Mouse (Mus musculus) forebrain, embryonic 14.5 days (tissue): ENCODE measurements around the gene Gm281. TPM values are rescaled to one million over a fixed set of nuclear protein-coding genes. Genes with fewer than 3 reads are reported as not detected.
"Not testable (repeated sequence)": the region's sequence is repeated elsewhere in the genome, so short reads cannot be mapped to it uniquely, and the experiment has no call there.

Experiments
- ATAC-seq: fragments of 200-750 bp; cut with Nextera tagmentation; 2 replicates; pipeline ENCODE4 v1.8.0; 2017; ENCODE audit warnings: mild to moderate bottlenecking, moderate library complexity
- DNase-seq: peaks from one replicate; pipeline ENCODE4 v3.0.0-alpha.2; 2015; ENCODE audit warnings: low spot score
- H3K27ac ChIP-seq: fragments of 300-500 bp; sonication (generic); 2 replicates; pipeline ENCODE4 v1.5.1; 2014; ENCODE audit warnings: low read depth, mild to moderate bottlenecking, control low read depth, low read length, moderate library complexity
- H3K27me3 ChIP-seq: fragments of 300-500 bp; sonication (generic); replicated peaks from 2 replicates; pipeline ENCODE4 v1.6.1; 2014; ENCODE audit warnings: low read length, control low read depth, mixed read lengths; ENCODE audit not compliant: control insufficient read depth, insufficient read depth
- H3K36me3 ChIP-seq: fragments of 300-500 bp; sonication (generic); 2 replicates; pipeline ENCODE4 v1.6.1; 2014; ENCODE audit warnings: low read length, control low read depth; ENCODE audit not compliant: control insufficient read depth, insufficient read depth
- H3K4me1 ChIP-seq: fragments of 300-500 bp; sonication (generic); 2 replicates; pipeline ENCODE4 v1.6.1; 2014; ENCODE audit warnings: antibody characterized with exemption, low read length, control low read depth; ENCODE audit not compliant: control insufficient read depth, insufficient read depth
- H3K4me2 ChIP-seq: fragments of 300-500 bp; sonication (generic); 2 replicates; pipeline ENCODE4 v1.6.1; 2014; ENCODE audit warnings: mild to moderate bottlenecking, control low read depth, low read length
- H3K4me3 ChIP-seq: fragments of 300-500 bp; sonication (generic); 2 replicates; pipeline ENCODE4 v1.5.1; 2014; ENCODE audit warnings: low read depth, low read length, control low read depth
- H3K9ac ChIP-seq: fragments of 300-500 bp; sonication (generic); 2 replicates; pipeline ENCODE4 v1.6.1; 2014; ENCODE audit warnings: mild to moderate bottlenecking, low read length, control low read depth, moderate library complexity
- H3K9me3 ChIP-seq: fragments of 300-500 bp; sonication (generic); replicated peaks from 2 replicates; pipeline ENCODE4 v1.6.1; 2016; ENCODE audit warnings: low read length, control low read depth, mixed read lengths; ENCODE audit not compliant: control insufficient read depth
- WGBS: fragments of 180-500 bp; shearing (Covaris S2); extraction: QIAGEN DNeasy Blood & Tissue Kit; methylation state at CpG from one replicate; pipeline ENCODE4 v1.1.7; 2014; 5-methylcytosine and 5-hydroxymethylcytosine counted together
- polyA plus RNA-seq: library from polyadenylated mRNA; unstranded; fragments of >200 nt; fragmentation: Nextera tagmentation; extraction: Ambion mirVana; gene quantifications from 2 replicates; pipeline ENCODE4 v1.2.1, GENCODE M21; 2014

The Gm281 gene
- polyA plus RNA-seq = not detected in 2 replicates

- H3K27me3 ChIP-seq = no peaks in the 10 kb centered on the region
- H3K4me1 ChIP-seq = no peaks in the 10 kb centered on the region
- H3K4me2 ChIP-seq = no peak within 1 kb of the TSS
- H3K4me3 ChIP-seq = no peak within 1 kb of the TSS
- no peaks in the 10 kb centered on the region for H3K9me3 ChIP-seq
- WGBS = 16% methylated on average over 1 of the region's 1 CpGs
- no peak within 1 kb of the TSS for H3K9ac ChIP-seq
- no peaks in the 10 kb centered on the region for H3K36me3 ChIP-seq
- DNase-seq (no peak), ATAC-seq (no peak)
- no peak within 1 kb of the TSS for H3K27ac ChIP-seq
These were observed at the start of gene Gm281 for GRCm38 (mm10) chr14:13914387-13915082. TSS of gene Gm281 (minus strand) at chr14:13914478.

GRCm38 (mm10) chr14:13963527-13963926 is 49.2 kb upstream of the Gm281 start:
- 78% methylated on average over 1 of the region's 1 CpGs for WGBS
- no peak overlapping the region for H3K4me3 ChIP-seq
- H3K27me3 ChIP-seq = no peaks in the 10 kb centered on the region
- peaks cover 8% of the 10 kb centered on the region; the same call in 1 of the 2 replicates for H3K4me1 ChIP-seq
- DNase-seq (no peak), ATAC-seq (no peak)
- H3K9me3 ChIP-seq = no peaks in the 10 kb centered on the region
- no peak overlapping the region for H3K27ac ChIP-seq
- H3K9ac ChIP-seq = no peak overlapping the region
- no peak overlapping the region for H3K4me2 ChIP-seq
- H3K36me3 ChIP-seq = no peaks in the 10 kb centered on the region

GRCm38 (mm10) chr14:13962476-13962875 is 48.2 kb upstream of the Gm281 start:
- DNase-seq (no peak), ATAC-seq (no peak)
- Histone ChIP-seq H3K27me3 (no peaks in the 10 kb centered on the region), H3K4me1 (peaks cover 8% of the 10 kb centered on the region; the same call in 1 of the 2 replicates), H3K9ac (no peak overlapping the region), H3K36me3 (no peaks in the 10 kb centered on the region), H3K27ac (no peak overlapping the region), H3K4me2 (no peak overlapping the region), H3K9me3 (no peaks in the 10 kb centered on the region), H3K4me3 (no peak overlapping the region)
- WGBS = 89% methylated on average over 6 of the region's 6 CpGs

- Histone ChIP-seq H3K9me3 (no peaks in the 10 kb centered on the region), H3K9ac (peak within 1 kb of the TSS; percentile 98), H3K4me3 (peak within 1 kb of the TSS; percentile 88), H3K4me2 (peak within 1 kb of the TSS; percentile 64), H3K36me3 (no peaks in the 10 kb centered on the region), H3K4me1 (peaks cover 8% of the 10 kb centered on the region; the same call in 1 of the 2 replicates), H3K27me3 (no peaks in the 10 kb centered on the region), H3K27ac (peak within 1 kb of the TSS; percentile 90)
- ATAC-seq = peak; percentile 74
- whole genome bisulfite sequencing = 5% methylated on average over 29 of the region's 56 CpGs
- DNase-seq = peak; percentile 30
These were observed 47.3 kb upstream of the Gm281 start, which contains the start of the genes Atxn7 and Thoc7 for GRCm38 (mm10) chr14:13961401-13962112. TSS of gene Atxn7 (plus strand) at chr14:13961440. TSS of gene Thoc7 (minus strand) at chr14:13961852.

- H3K9me3 ChIP-seq = no peaks in the 10 kb centered on the region
- peak overlapping the region; percentile 88 for H3K4me3 ChIP-seq
- peaks cover 8% of the 10 kb centered on the region; the same call in 1 of the 2 replicates for H3K4me1 ChIP-seq
- peak; percentile 89 for ATAC-seq
- peak overlapping the region; percentile 98 for H3K9ac ChIP-seq
- peaks cover 2% of the 10 kb centered on the region; the same call in 1 of the 2 replicates for H3K36me3 ChIP-seq
- DNase-seq = peak; percentile 72
- no peaks in the 10 kb centered on the region for H3K27me3 ChIP-seq
- H3K27ac ChIP-seq = peak overlapping the region; percentile 90
- peak overlapping the region; percentile 64 for H3K4me2 ChIP-seq
- under 1% methylated on average over 56 of the region's 75 CpGs for WGBS
These were observed 46.4 kb upstream of the Gm281 start for GRCm38 (mm10) chr14:13960482-13961325.

- peak overlapping the region; percentile 64 for H3K4me2 ChIP-seq
- ATAC-seq (peak; percentile 51; the same call in 1 of the 2 replicates), DNase-seq (peak; percentile 46)
- peak overlapping the region; percentile 90; the same call in 1 of the 2 replicates for H3K27ac ChIP-seq
- peak overlapping the region; percentile 88 for H3K4me3 ChIP-seq
- peak overlapping the region; percentile 98 for H3K9ac ChIP-seq
- H3K9me3 ChIP-seq = no peaks in the 10 kb centered on the region
- 1% methylated on average over 9 of the region's 9 CpGs for WGBS
- H3K27me3 ChIP-seq = no peaks in the 10 kb centered on the region
- H3K4me1 ChIP-seq = peaks cover 8% of the 10 kb centered on the region; the same call in 1 of the 2 replicates
- H3K36me3 ChIP-seq = peaks cover 9% of the 10 kb centered on the region; the same call in 1 of the 2 replicates
These were observed 45.8 kb upstream of the Gm281 start for GRCm38 (mm10) chr14:13960079-13960478.

GRCm38 (mm10) chr14:13952151-13952550 is 37.9 kb upstream of the Gm281 start:
- H3K36me3 ChIP-seq = peaks cover 59% of the 10 kb centered on the region
- not testable (repeated sequence) for H3K27me3 ChIP-seq, H3K27ac ChIP-seq, H3K9me3 ChIP-seq, H3K4me3 ChIP-seq, H3K4me1 ChIP-seq, H3K4me2 ChIP-seq, H3K9ac ChIP-seq, ATAC-seq, DNase-seq
- WGBS = 94% methylated on average over 3 of the region's 3 CpGs

- Histone ChIP-seq H3K4me3 (no peak overlapping the region), H3K9ac (no peak overlapping the region), H3K9me3 (no peaks in the 10 kb centered on the region), H3K4me2 (no peak overlapping the region), H3K27me3 (no peaks in the 10 kb centered on the region), H3K36me3 (peaks cover 62% of the 10 kb centered on the region), H3K27ac (no peak overlapping the region), H3K4me1 (no peaks in the 10 kb centered on the region)
- ATAC-seq = peak; percentile 68; the same call in 1 of the 2 replicates
- DNase-seq = peak; percentile 65
These were observed 36.1 kb upstream of the Gm281 start for GRCm38 (mm10) chr14:13950401-13950800.
